Mouse (Mus musculus) liver, adult (tissue): Measurements from ENCODE around the gene BC028528.

ENCODE experiments used
- GATA4 ChIP-seq: IDR thresholded peaks from 2 replicates; pipeline ENCODE4 v1.6.1; 2014; ENCODE audit warnings: mild to moderate bottlenecking, low read length; ENCODE audit not compliant: insufficient replicate concordance

BC028528 gene

GRCm38 (mm10) chr3:95861796-95862195 lies 30.0 kb downstream of the BC028528 start:
- no peak for TF ChIP-seq GATA4

- TF ChIP-seq GATA4, result no peak
Observed at GRCm38 (mm10) chr3:95861216-95861615, 30.6 kb downstream of the BC028528 start.

GRCm38 (mm10) chr3:95860323-95860722 lies 31.5 kb downstream of the BC028528 start:
- no peak for TF ChIP-seq GATA4

- no peak for TF ChIP-seq GATA4
Observed at GRCm38 (mm10) chr3:95856115-95856514, 35.7 kb downstream of the BC028528 start.

- peak; percentile 50; the same call in 1 of the 2 replicates for TF ChIP-seq GATA4
Observed at GRCm38 (mm10) chr3:95855502-95856089, 36.2 kb downstream of the BC028528 start, which contains the start of gene Prpf3. Gene Prpf3, minus strand, starts transcription at chr3:95855885.

GRCm38 (mm10) chr3:95851317-95851716 lies 40.5 kb downstream of the BC028528 start:
- no peak for TF ChIP-seq GATA4

GRCm38 (mm10) chr3:95850611-95851010 lies 41.2 kb downstream of the BC028528 start:
- no peak for TF ChIP-seq GATA4

- TF ChIP-seq GATA4, result no peak
Observed at GRCm38 (mm10) chr3:95842503-95843214, 49.1 kb downstream of the BC028528 start.

- no peak for TF ChIP-seq GATA4
Observed at GRCm38 (mm10) chr3:95839250-95839649, 52.6 kb downstream of the BC028528 start.
